Mouse (Mus musculus) left cerebral cortex, adult 11 months (tissue): ENCODE data around the gene Angel1.

Source experiments
- DNase-seq: peaks from one replicate; pipeline ENCODE4 v3.0.0; 2022; ENCODE audit warnings: low spot score

Angel1 gene

GRCm38 (mm10) chr12:86701491-86701890 is 24.8 kb downstream of the Angel1 start:
- DNase-seq: no peak

DNA sequence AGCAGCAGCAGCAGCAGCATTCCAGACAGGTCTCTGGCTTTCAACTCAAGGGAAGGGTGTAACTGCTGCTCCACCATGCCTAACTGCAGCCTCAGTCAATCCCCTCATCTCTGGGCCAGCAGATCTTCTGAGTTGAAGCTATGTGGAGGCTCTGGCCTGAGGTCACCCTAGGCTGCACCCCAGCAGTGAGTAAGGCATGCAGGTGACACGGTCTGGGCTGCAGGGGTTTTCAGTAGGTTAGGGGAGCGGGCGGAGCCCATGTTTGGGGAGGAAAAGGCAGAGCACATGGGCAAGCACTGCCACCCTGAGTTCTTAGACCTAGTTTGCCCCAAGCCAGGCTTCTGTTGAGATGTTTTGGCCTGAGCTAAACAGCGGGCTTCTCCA is 25.3 kb downstream of the Angel1 start:
- DNase-seq: no peak

GRCm38 (mm10) chr12:86699965-86700926 is 26.0 kb downstream of the Angel1 start:
- peak; percentile 83 for DNase-seq

GRCm38 (mm10) chr12:86698537-86698936 is 27.7 kb downstream of the Angel1 start:
- DNase-seq: no peak

GRCm38 (mm10) chr12:86697996-86698395 is 28.3 kb downstream of the Angel1 start:
- DNase-seq: no peak

DNA sequence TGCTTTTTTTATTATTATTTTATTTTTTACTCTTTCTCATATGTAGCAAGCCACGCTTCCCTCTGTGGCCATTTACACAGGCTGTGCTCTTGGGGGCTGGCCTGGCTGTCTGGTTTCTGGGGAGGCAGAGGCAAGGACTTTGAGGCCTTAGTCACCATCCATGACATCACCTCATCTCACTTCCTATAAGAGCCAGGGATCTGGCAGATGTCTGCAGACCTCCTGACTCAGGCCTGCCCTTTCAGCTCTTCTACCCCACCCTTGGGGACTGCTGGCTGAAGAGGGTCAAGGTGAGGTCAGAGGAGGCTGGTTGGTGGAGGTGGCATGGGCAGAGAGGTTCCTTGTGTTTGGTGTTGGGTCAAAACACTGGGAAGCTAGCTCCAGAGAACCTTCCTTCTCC is 31.8 kb downstream of the Angel1 start:
- DNase-seq: no peak

- no peak for DNase-seq
Observed at GRCm38 (mm10) chr12:86693389-86693788, 32.9 kb downstream of the Angel1 start.

- DNase-seq: no peak
Observed at GRCm38 (mm10) chr12:86692471-86693356, 33.5 kb downstream of the Angel1 start.

- no peak for DNase-seq
Observed at GRCm38 (mm10) chr12:86690700-86691485, 35.4 kb downstream of the Angel1 start.

DNA sequence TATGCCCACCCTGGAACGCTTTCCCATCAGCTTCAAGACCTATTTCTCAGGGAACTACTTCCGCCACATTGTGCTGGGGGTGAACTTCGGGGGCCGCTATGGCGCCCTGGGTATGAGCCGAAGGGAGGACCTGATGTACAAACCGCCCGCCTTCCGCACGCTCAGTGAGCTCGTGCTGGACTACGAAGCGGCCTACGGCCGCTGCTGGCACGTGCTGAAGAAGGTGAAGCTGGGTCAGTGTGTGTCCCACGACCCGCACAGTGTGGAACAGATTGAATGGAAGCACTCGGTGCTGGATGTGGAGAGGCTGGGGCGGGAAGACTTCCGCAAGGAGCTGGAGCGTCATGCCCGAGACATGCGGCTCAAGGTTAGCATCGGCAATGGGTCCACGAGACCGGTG is 37.3 kb downstream of the Angel1 start:
- no peak for DNase-seq

GRCm38 (mm10) chr12:86687971-86688573 is 38.2 kb downstream of the Angel1 start:
- DNase-seq: no peak

GRCm38 (mm10) chr12:86687445-86687955 is 38.8 kb downstream of the Angel1 start:
- no peak for DNase-seq

DNA sequence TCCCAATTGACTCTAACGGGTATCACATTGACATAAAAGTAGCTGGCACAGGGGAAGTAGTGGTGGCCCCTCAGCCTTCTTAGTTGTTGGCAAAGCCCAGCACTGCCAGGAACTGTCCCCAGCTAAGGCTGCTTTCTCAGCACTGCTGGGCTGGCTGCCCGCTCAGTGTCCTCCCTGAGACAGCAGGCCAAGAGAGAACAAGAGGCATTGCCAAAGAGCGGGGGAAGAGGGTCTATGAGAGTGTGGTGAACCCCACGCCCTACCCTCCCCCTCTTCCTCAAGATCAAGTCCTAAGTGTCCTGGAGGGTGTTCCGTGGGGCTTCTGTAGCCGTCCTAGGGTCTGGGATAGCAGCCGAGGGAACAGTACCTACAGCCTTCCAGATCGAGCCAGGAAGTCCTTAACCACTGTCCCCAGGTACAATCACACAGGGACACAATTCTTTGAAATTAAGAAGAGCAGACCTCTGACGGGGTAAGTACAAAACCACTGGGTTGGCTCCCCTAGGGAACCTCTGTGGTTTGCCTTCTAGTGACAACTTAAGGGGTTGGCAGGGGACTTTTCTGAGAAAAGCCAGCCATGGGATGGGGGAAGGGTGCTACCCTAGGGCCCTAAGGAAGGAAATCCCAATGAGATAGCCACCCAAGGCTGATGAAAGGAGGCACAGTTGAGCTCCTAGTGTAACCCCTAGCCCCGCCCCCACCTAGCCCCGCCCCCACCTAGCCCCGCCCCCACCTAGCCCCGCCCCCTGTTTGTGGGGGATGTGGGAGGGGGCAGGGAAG is 39.5 kb downstream of the Angel1 start:
- no peak for DNase-seq

- DNase-seq: no peak
Observed at GRCm38 (mm10) chr12:86685275-86685674, 41.0 kb downstream of the Angel1 start.

- no peak for DNase-seq
Observed at GRCm38 (mm10) chr12:86683698-86684097, 42.6 kb downstream of the Angel1 start.

GRCm38 (mm10) chr12:86682178-86682577 is 44.1 kb downstream of the Angel1 start:
- no peak for DNase-seq

- DNase-seq: no peak
Observed at GRCm38 (mm10) chr12:86681626-86682025, 44.6 kb downstream of the Angel1 start.

GRCm38 (mm10) chr12:86680591-86681193 is 45.6 kb downstream of the Angel1 start:
- no peak for DNase-seq

GRCm38 (mm10) chr12:86679991-86680491 is 46.2 kb downstream of the Angel1 start:
- no peak for DNase-seq

DNA sequence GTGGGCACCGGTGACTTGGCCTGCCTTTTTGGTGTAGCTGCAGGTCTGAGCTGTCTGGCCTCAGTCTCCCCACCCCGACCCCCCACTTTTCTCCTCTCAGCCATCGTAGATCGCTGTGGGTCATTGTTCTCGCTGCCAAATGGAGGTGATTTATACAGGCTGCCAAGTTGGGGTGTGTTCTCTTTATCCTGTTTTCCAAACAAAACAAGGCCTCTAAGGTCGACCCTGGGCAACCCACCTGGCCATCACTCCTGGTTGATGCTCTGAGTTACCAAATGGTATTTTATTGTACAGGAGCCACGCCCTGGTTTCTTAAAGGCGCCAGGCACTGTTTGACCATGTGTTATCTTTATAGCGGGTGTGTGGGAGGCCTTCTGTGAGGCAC is 46.7 kb downstream of the Angel1 start:
- no peak for DNase-seq
